8 mouse cellular contexts compared by ENCODE assay signal in genomic region chr12:36156637-36157303, GRCm38 (mm10). TPM values are rescaled to one million over a fixed set of nuclear protein-coding genes. Genes with fewer than 3 reads are reported as not detected.
DNase-seq lines count a peak whose midpoint lies in the region; ATAC-seq and TF ChIP-seq lines count a peak whose summit lies in the region.

Gene Ankmy2, plus strand, starts transcription at chr12:36157114.

- H3K4me3 ChIP-seq in heart, embryonic 10.5 days = peak within 1 kb of the TSS; percentile 89
- H3K4me3 ChIP-seq in kidney, embryonic 15.5 days (replicated peaks) = peak within 1 kb of the TSS; percentile 97
- H3K4me3 ChIP-seq in liver, adult 2 months (ENCODE audit: insufficient read depth, low read depth, low read length) = peak within 1 kb of the TSS; percentile 91
- peak within 1 kb of the TSS; percentile 97 for H3K4me3 ChIP-seq in myocyte

- H3K36me3 ChIP-seq in heart, embryonic 10.5 days = no peaks in the 10 kb centered on the region
- no peaks in the 10 kb centered on the region for H3K36me3 ChIP-seq in kidney, embryonic 15.5 days
- H3K36me3 ChIP-seq in liver, adult 2 months (ENCODE audit: control insufficient read depth, insufficient read depth, low read length) = no peaks in the 10 kb centered on the region
- H3K36me3 ChIP-seq in myocyte (ENCODE audit: control insufficient read depth, insufficient read depth) = no peaks in the 10 kb centered on the region
- no peaks in the 10 kb centered on the region for H3K36me3 ChIP-seq in splenic B cell, adult 2 months (ENCODE audit: control insufficient read depth, insufficient read depth, low read length, poor library complexity, severe bottlenecking)

- H3ac ChIP-seq in myocyte (ENCODE audit: control insufficient read depth, insufficient read length) = peak within 1 kb of the TSS; percentile 50

- peak; percentile 89 to 90 for DNase-seq in B cell, adult 2 months
- peak; percentile 97 for DNase-seq in brain, adult 2 months (ENCODE audit: low read depth, low spot score)
- peak; percentile 96 for DNase-seq in heart, embryonic 10.5 days (ENCODE audit: low spot score)
- peak; percentile 87 for DNase-seq in liver, adult 2 months (ENCODE audit: extremely low read depth, low read depth, low spot score)
- DNase-seq in splenic B cell, adult 2 months (ENCODE audit: low read depth, low spot score) = peak; percentile 93

- peaks cover 28% of the 10 kb centered on the region for H3K4me1 ChIP-seq in heart, embryonic 10.5 days
- H3K4me1 ChIP-seq in kidney, embryonic 15.5 days = peaks cover 29% of the 10 kb centered on the region
- H3K4me1 ChIP-seq in liver, adult 2 months (ENCODE audit: control insufficient read depth, insufficient read depth, low read length) = peaks cover 12% of the 10 kb centered on the region

- no peaks in the 10 kb centered on the region for H3K27me3 ChIP-seq in heart, embryonic 10.5 days (ENCODE audit: insufficient read depth, poor library complexity, severe bottlenecking)
- H3K27me3 ChIP-seq in kidney, embryonic 15.5 days = no peaks in the 10 kb centered on the region
- H3K27me3 ChIP-seq in liver, adult 2 months (ENCODE audit: control insufficient read depth, insufficient read depth, low read length) = no peaks in the 10 kb centered on the region
- no peaks in the 10 kb centered on the region for H3K27me3 ChIP-seq in myocyte (ENCODE audit: control insufficient read depth, insufficient read depth, insufficient read length)
- no peaks in the 10 kb centered on the region for H3K27me3 ChIP-seq in splenic B cell, adult 2 months (ENCODE audit: control insufficient read depth, insufficient read depth, low read length, poor library complexity, severe bottlenecking)

- H3K27ac ChIP-seq in heart, embryonic 10.5 days = peak within 1 kb of the TSS; percentile 95
- peak within 1 kb of the TSS; percentile 95 for H3K27ac ChIP-seq in kidney, embryonic 15.5 days
- peak within 1 kb of the TSS; percentile 77 for H3K27ac ChIP-seq in liver, adult 2 months (replicated peaks; ENCODE audit: insufficient read depth, low read depth, low read length)

- H3K4me2 ChIP-seq in kidney, embryonic 15.5 days = peak within 1 kb of the TSS; percentile 77
- peak within 1 kb of the TSS; percentile 89 for H3K4me2 ChIP-seq in myocyte (ENCODE audit: low read depth)

- H3K9ac ChIP-seq in kidney, embryonic 15.5 days = peak within 1 kb of the TSS; percentile 68
- H3K9ac ChIP-seq in liver, adult 2 months (ENCODE audit: low read depth, low read length) = peak within 1 kb of the TSS; percentile 89

- TF ChIP-seq CTCF in liver, adult 2 months (IDR thresholded peaks at IDR 0.05; ENCODE audit: low read depth, low read length) = no peak

- H3K79me2 ChIP-seq in liver, adult 2 months (ENCODE audit: control insufficient read depth, insufficient read depth, low read length) = peaks cover 3% of the 10 kb centered on the region; the same call in 1 of the 2 replicates
- H3K79me2 ChIP-seq in myocyte (ENCODE audit: control insufficient read depth, insufficient read depth) = peaks cover 57% of the 10 kb centered on the region

- ATAC-seq in erythroblast, adult 5-6 weeks (replicated peaks; ENCODE audit: low FRiP score, poor library complexity, severe bottlenecking) = peak; percentile 95
- peak; percentile 97 for ATAC-seq in kidney, embryonic 15.5 days (replicated peaks; ENCODE audit: low FRiP score)

- TF ChIP-seq POLR2A in liver, adult 2 months (IDR thresholded peaks at IDR 0.05; ENCODE audit: extremely low read depth, insufficient read depth, low read length) = peak; percentile 95
- peak; percentile 100 for TF ChIP-seq POLR2A in myocyte (IDR thresholded peaks at IDR 0.05; ENCODE audit: insufficient read length, low read depth)

- under 1% methylated on average over 42 of the region's 42 CpGs for WGBS in heart, embryonic 10.5 days
- WGBS in kidney, embryonic 15.5 days = under 1% methylated on average over 42 of the region's 42 CpGs
- under 1% methylated on average over 41 of the region's 42 CpGs for WGBS in liver, adult 2 months

- H3K9me3 ChIP-seq in heart, embryonic 10.5 days = no peaks in the 10 kb centered on the region
- H3K9me3 ChIP-seq in kidney, embryonic 15.5 days (replicated peaks) = no peaks in the 10 kb centered on the region

TF ChIP-seq in myocyte, 11 proteins besides CTCF, POLR2A, EP300 and RAD21:
- TF ChIP-seq CEBPB (IDR thresholded peaks at IDR 0.05; ENCODE audit: insufficient read depth, poor library complexity, severe bottlenecking) (no peak), TCF3 (IDR thresholded peaks at IDR 0.05; ENCODE audit: insufficient read length, low read depth) (no peak), MYOG (IDR thresholded peaks at IDR 0.05; ENCODE audit: control insufficient read depth in 1 of 3, insufficient read depth in 1 of 3, insufficient read length in 2 of 3, low read depth in 2 of 3) (peak in 1 of 3 experiments; percentile 2), POLR2AphosphoS2 (IDR thresholded peaks at IDR 0.05; ENCODE audit: insufficient read length, low read depth) (peak; percentile 100), TCF12 (IDR thresholded peaks at IDR 0.05; ENCODE audit: insufficient read depth, poor library complexity, severe bottlenecking) (no peak), MYOD1 (IDR thresholded peaks at IDR 0.05; ENCODE audit: control insufficient read depth in 1 of 3, insufficient read length in 2 of 3, low read depth in 2 of 3) (no peak), SRF (IDR thresholded peaks at IDR 0.05; ENCODE audit: control insufficient read depth, insufficient read length, low read depth) (no peak), E2F4 (IDR thresholded peaks at IDR 0.05; ENCODE audit: insufficient read depth) (no peak), REST (IDR thresholded peaks at IDR 0.05; ENCODE audit: insufficient read depth, insufficient read length) (peak; percentile 57), USF1 (IDR thresholded peaks at IDR 0.05; ENCODE audit: low read depth) (no peak), MAX (IDR thresholded peaks at IDR 0.05; ENCODE audit: low read depth) (no peak)

RNA-seq across cellular contexts. Expression of gene Ankmy2, which starts in this region (rescaled TPM):
- total RNA-seq in erythroblast, adult 5-6 weeks (2015; ENCODE audit: low replicate concordance) = 3.1 and 4.0 TPM in 2 replicates
- 4.4 and 9.1 TPM in 2 replicates for total RNA-seq in erythroblast, adult 5-6 weeks (2017; ENCODE audit: low replicate concordance)
- polyA plus RNA-seq in heart, embryonic 10.5 days (2016; fragmentation: Nextera tagmentation; extraction: Ambion mirVana) = 24.1 and 27.0 TPM in 2 replicates
- polyA plus RNA-seq in kidney, embryonic 15.5 days (2015; fragmentation: Nextera tagmentation; extraction: Ambion mirVana) = 36.3 and 36.9 TPM in 2 replicates
- total RNA-seq in liver, adult 2 months (2014; rRNA removed) = 6.5 and 7.9 TPM in 2 replicates
- 2.6 and 3.4 TPM in 2 replicates for polyA plus RNA-seq in liver, adult 2 months (2012; rRNA removed)
- polyA plus RNA-seq in myocyte (2012; fragmentation: generic; extraction: Trizol) = 8.5 TPM

Comparison
In these comparisons a context has a peak if more than half of its experiments do, and no peak if none do; other contexts are left out.
1. Peak in every context shown above with its lines: DNase-seq, ATAC-seq, H3K4me3 ChIP-seq and H3K27ac ChIP-seq.